Mouse (Mus musculus) bone marrow macrophage, adult 2 months (primary cell): ENCODE measurements around the gene Olfr659. TPM values are rescaled to one million over a fixed set of nuclear protein-coding genes. Genes with fewer than 3 reads are reported as not detected.

Source experiments
- H3K27ac ChIP-seq: 2 replicates; pipeline ENCODE4 v1.5.1; 2012; ENCODE audit warnings: low read depth, low read length; ENCODE audit not compliant: insufficient read depth
- H3K4me1 ChIP-seq: 2 replicates; pipeline ENCODE4 v1.6.1; 2012; ENCODE audit warnings: low read length; ENCODE audit not compliant: control insufficient read depth, insufficient read depth
- H3K4me3 ChIP-seq: 2 replicates; pipeline ENCODE4 v1.5.1; 2012; ENCODE audit warnings: mild to moderate bottlenecking, low read length, moderate library complexity; ENCODE audit not compliant: insufficient read depth
- CTCF ChIP-seq: IDR thresholded peaks from 2 replicates; pipeline ENCODE4 v1.5.1; 2012; ENCODE audit warnings: low read depth, mild to moderate bottlenecking, low read length, moderate library complexity
- POLR2A ChIP-seq: IDR thresholded peaks from 2 replicates; pipeline ENCODE4 v1.6.1; 2012; ENCODE audit warnings: mild to moderate bottlenecking, low read depth, low read length, borderline replicate concordance
- polyA plus RNA-seq: library from polyadenylated mRNA; stranded (reverse); fragments of >200 nt; gene quantifications from 2 replicates; pipeline ENCODE4 v1.2.4, GENCODE M21; 2012; ENCODE audit not compliant: missing spikeins, insufficient read depth, insufficient read length

Olfr659 gene
- not detected in 2 replicates for polyA plus RNA-seq

- Histone ChIP-seq H3K4me1 (no peaks in the 10 kb centered on the region), H3K4me3 (no peak within 1 kb of the TSS), H3K27ac (no peak within 1 kb of the TSS)
- TF ChIP-seq CTCF (no peak), POLR2A (no peak)
Observed at GRCm38 (mm10) chr7:104666453-104666852, at the start of gene Olfr659. TSS of gene Olfr659 (plus strand) at chr7:104666753.

GRCm38 (mm10) chr7:104624494-104624893 lies 42.1 kb upstream of the Olfr659 start, which contains the start of gene Olfr657:
TSS of gene Olfr657 (plus strand) at chr7:104624794.
- Histone ChIP-seq H3K4me1 (no peaks in the 10 kb centered on the region), H3K27ac (no peak within 1 kb of the TSS), H3K4me3 (no peak within 1 kb of the TSS)
- TF ChIP-seq CTCF (no peak), POLR2A (no peak)

- TF ChIP-seq POLR2A: no peak
- H3K4me3 ChIP-seq: no peak within 1 kb of the TSS
Observed at GRCm38 (mm10) chr7:104646841-104647482, 19.6 kb upstream of the Olfr659 start, which contains the start of gene Olfr658. TSS of gene Olfr658 (minus strand) at chr7:104647305.

GRCm38 (mm10) chr7:104686201-104686600 lies 19.6 kb downstream of the Olfr659 start, which contains the start of gene Olfr661:
TSS of gene Olfr661 (plus strand) at chr7:104686501.
- TF ChIP-seq POLR2A (no peak), CTCF (no peak)
- H3K4me3 ChIP-seq: no peak within 1 kb of the TSS
- H3K27ac ChIP-seq: no peak within 1 kb of the TSS
- no peaks in the 10 kb centered on the region for H3K4me1 ChIP-seq

More at GRCm38 (mm10) chr7:104646841-104647482, 19.6 kb upstream of the Olfr659 start, which contains the start of gene Olfr658:
- H3K4me1 ChIP-seq: no peaks in the 10 kb centered on the region
- H3K27ac ChIP-seq: no peak within 1 kb of the TSS

Other genes with a start within 250 kb of the Olfr659 start
- gene Trim30a, start 201.6 kb upstream of the Olfr659 start, polyA plus RNA-seq: 145 and 153 TPM in 2 replicates
- 51.7 and 57.7 TPM in 2 replicates for gene Trim30d, start 158.9 kb upstream of the Olfr659 start, polyA plus RNA-seq
- not detected in 2 replicates for gene Olfr651, start 116.6 kb upstream of the Olfr659 start, polyA plus RNA-seq
- gene Olfr652, start 105.9 kb upstream of the Olfr659 start, polyA plus RNA-seq: not detected in 2 replicates
- not detected in 2 replicates for gene Olfr653, start 89.4 kb upstream of the Olfr659 start, polyA plus RNA-seq
- not detected in 2 replicates for gene Olfr654, start 79.7 kb upstream of the Olfr659 start, polyA plus RNA-seq
- not detected in 2 replicates for gene Olfr655, start 65.0 kb upstream of the Olfr659 start, polyA plus RNA-seq
- gene Olfr656, start 52.8 kb upstream of the Olfr659 start, polyA plus RNA-seq: not detected in 2 replicates
- gene Olfr657, start 42.0 kb upstream of the Olfr659 start, polyA plus RNA-seq: not detected in 2 replicates
- gene Olfr658, start 19.4 kb upstream of the Olfr659 start, polyA plus RNA-seq: not detected in 2 replicates
- not detected in 2 replicates for gene Olfr661, start 19.7 kb downstream of the Olfr659 start, polyA plus RNA-seq
- gene Usp17le, start 110.7 kb downstream of the Olfr659 start, polyA plus RNA-seq: not detected in 2 replicates
- not detected in 2 replicates for gene Usp17lb, start 175.8 kb downstream of the Olfr659 start, polyA plus RNA-seq
- gene Usp17la, start 190.3 kb downstream of the Olfr659 start, polyA plus RNA-seq: not detected in 2 replicates
- not detected in 2 replicates for gene Olfr665, start 211.3 kb downstream of the Olfr659 start, polyA plus RNA-seq
- gene Olfr666, start 229.2 kb downstream of the Olfr659 start, polyA plus RNA-seq: not detected in 2 replicates